Mouse (Mus musculus) Patski (cell line): Measurements from ENCODE around the gene Gm5416. TPM values are rescaled to one million over a fixed set of nuclear protein-coding genes. Genes with fewer than 3 reads are reported as not detected.
"Not testable (repeated sequence)": the region's sequence is repeated elsewhere in the genome, so short reads cannot be mapped to it uniquely, and the experiment has no call there.

Experiments
- ATAC-seq: fragments of 100-300 bp; one replicate; pipeline ENCODE4 v1.8.0; 2021
- CTCF ChIA-PET: fragments of 350-600 bp; sonication (Branson Sonifier 250); formaldehyde crosslinking; loops from one replicate; lab custom pipeline; 2022; ENCODE audit warnings: inconsistent platforms; lab: Charles Lee
- POLR2A ChIA-PET: fragments of 350-600 bp; sonication (Branson Sonifier 250); formaldehyde crosslinking; loops from one replicate; lab custom pipeline; 2022; ENCODE audit warnings: antibody characterized with exemption, inconsistent platforms; lab: Charles Lee
- DNase-seq: peaks from one replicate; pipeline ENCODE4 v3.0.0-alpha.2; 2011; ENCODE audit warnings: low read depth, low spot score
- H3K27me3 ChIP-seq: fragments of 371-371 bp; one replicate; pipeline ENCODE4 v1.5.1; 2021
- CTCF ChIP-seq: fragments of 100-300 bp; IDR thresholded peaks from one replicate; pipeline ENCODE4 v1.5.1; 2021
- in situ Hi-C: fragments of 300-500 bp; cut with MboI; formaldehyde crosslinking; loops from 3 replicates; pipeline ENCODE4 v1.11.1; 2018; ENCODE audit warnings: low pct_unique_long_range_greater_than_20kb, mixed read lengths
- polyA plus RNA-seq: library from polyadenylated mRNA; unstranded; gene quantifications from one replicate; pipeline ENCODE4 v1.2.3, GENCODE M21; 2021

Gm5416 gene
- polyA plus RNA-seq = not detected

DNA sequence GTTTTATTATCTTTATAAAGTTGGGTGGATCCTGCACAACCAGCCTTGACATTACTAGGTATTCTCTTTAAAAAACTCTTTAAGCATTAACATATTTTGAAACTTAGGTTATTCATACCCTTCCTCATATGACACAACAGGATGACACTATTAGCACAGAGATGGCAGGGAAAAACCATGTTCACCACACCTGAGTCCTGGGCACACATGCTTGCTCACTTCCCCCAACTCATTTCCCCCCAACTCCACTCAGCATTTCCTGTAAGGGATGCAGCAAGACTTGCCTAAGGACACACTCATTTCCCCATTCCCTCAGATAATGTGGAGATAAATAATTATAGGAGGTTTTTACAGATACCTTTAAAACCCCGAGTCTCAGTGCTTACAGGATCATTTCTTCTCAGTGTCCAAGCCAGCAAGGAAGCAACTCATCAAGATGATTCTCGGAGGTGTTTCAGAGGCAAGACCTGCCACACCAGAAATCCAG, at the start of gene Gm5416:
Gm5416 (plus strand) TSS at position 437 of the 487 bp plus-strand sequence.
- DNase-seq (no peak), ATAC-seq (no peak)
- POLR2A ChIA-PET = no interaction called here
- in situ Hi-C loops = no loop called here
- TF ChIP-seq CTCF = no peak
- CTCF ChIA-PET = no interaction called here
- H3K27me3 ChIP-seq = no peaks in the 10 kb centered on the region

GRCm38 (mm10) chr16:36167841-36168240, 42.4 kb upstream of the Gm5416 start:
- in situ Hi-C loops, ATAC-seq, CTCF ChIA-PET, DNase-seq, H3K27me3 ChIP-seq, POLR2A ChIA-PET: not testable (repeated sequence)

- ATAC-seq (no peak), DNase-seq (no peak)
- CTCF ChIA-PET = no interaction called here
- POLR2A ChIA-PET = no interaction called here
- no peak for TF ChIP-seq CTCF
- in situ Hi-C loops = no loop called here
- H3K27me3 ChIP-seq = no peaks in the 10 kb centered on the region
Measured at GRCm38 (mm10) chr16:36176108-36176507, 34.1 kb upstream of the Gm5416 start.

DNA sequence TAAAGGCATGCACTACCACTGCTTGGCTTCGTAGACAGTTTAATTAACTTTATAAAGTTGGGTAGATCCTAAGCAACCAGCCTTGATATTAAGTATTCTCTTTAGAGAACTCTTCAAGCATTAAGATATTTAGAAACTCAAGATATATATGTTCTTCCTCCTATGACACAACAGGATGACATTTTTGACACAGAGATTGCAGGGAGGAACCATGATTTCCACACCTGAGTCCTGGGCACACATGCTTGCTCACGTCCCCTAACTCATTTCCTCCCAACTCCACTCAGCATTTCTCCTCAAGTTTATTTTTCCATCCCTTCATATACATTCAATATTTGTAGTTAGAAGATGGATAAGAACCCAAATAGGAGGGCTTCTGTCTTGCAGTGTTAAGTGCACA, 30.3 kb upstream of the Gm5416 start:
- ChIA-PET CTCF (no interaction called here), POLR2A (no interaction called here)
- TF ChIP-seq CTCF = no peak
- no peak for ATAC-seq
- DNase-seq = no peak
- no peaks in the 10 kb centered on the region for H3K27me3 ChIP-seq
- in situ Hi-C loops = no loop called here

- ATAC-seq, DNase-seq, in situ Hi-C loops, CTCF ChIA-PET, POLR2A ChIA-PET, H3K27me3 ChIP-seq: not testable (repeated sequence)
Measured at GRCm38 (mm10) chr16:36183912-36184311, 26.3 kb upstream of the Gm5416 start, which contains the start of gene Gm5483. Gene Gm5483, plus strand, starts transcription at chr16:36184212.

DNA sequence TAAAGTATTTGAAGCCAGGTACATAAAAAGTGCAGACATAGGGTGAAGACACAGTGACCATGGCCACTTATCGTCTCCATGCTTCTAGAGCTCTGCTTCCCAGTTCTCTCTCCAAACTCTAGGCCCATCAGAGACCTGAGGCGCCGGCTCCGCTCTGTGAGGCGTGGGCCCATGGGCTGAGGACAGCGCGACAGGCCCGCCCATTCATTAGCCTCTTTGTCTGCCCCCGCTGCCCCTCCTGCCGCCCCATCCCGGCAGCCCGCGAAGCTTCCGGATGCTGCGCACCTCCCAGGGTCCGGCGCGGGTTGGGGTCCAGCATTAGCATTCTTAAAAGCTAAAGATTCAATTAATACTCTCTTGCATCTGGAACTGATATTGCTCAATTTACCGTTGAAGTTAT, 11.0 kb upstream of the Gm5416 start:
- H3K27me3 ChIP-seq = no peaks in the 10 kb centered on the region
- in situ Hi-C loops = no loop called here
- ChIA-PET CTCF (no interaction called here), POLR2A (no interaction called here)
- ATAC-seq (no peak), DNase-seq (no peak)
- TF ChIP-seq CTCF = no peak

- CTCF ChIA-PET = no interaction called here
- ATAC-seq (no peak), DNase-seq (no peak)
- no peaks in the 10 kb centered on the region for H3K27me3 ChIP-seq
- POLR2A ChIA-PET = no interaction called here
- in situ Hi-C loops = no loop called here
- TF ChIP-seq CTCF = no peak
Measured at GRCm38 (mm10) chr16:36203846-36204245, 6.4 kb upstream of the Gm5416 start.

GRCm38 (mm10) chr16:36205684-36206083, 4.5 kb upstream of the Gm5416 start:
- ATAC-seq, H3K27me3 ChIP-seq, CTCF ChIA-PET, in situ Hi-C loops, DNase-seq, POLR2A ChIA-PET: not testable (repeated sequence)

DNA sequence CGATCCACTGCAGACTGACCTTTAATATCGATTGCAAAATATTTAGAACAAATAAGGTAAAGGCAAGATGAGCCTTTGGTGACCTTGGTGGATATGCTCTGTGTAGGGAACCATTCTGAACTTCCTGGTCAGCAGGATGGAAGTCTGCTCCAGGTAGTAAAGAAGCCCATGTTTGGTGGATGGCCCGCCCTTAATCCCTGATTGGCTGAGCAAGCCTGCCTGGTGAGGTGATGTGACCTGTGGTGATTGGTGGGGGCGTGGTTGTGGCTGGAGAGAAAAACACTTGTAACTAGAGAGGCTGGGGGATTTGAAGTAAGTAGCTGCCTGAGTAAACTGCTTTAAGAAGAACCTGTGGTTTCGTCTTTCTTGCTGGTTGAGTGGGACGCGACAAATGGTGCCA, 11.0 kb downstream of the Gm5416 start, which contains the start of gene 2010005H15Rik:
2010005H15Rik (plus strand) TSS at position 301 of the 400 bp plus-strand sequence.
- H3K27me3 ChIP-seq, POLR2A ChIA-PET, CTCF ChIA-PET, DNase-seq, in situ Hi-C loops, ATAC-seq: not testable (repeated sequence)

- in situ Hi-C loops, DNase-seq, H3K27me3 ChIP-seq, CTCF ChIA-PET, POLR2A ChIA-PET, ATAC-seq: not testable (repeated sequence)
Measured at GRCm38 (mm10) chr16:36260585-36260984, 50.4 kb downstream of the Gm5416 start.

Other genes with a start within 250 kb of the Gm5416 start
- gene Kpna1, start 231.7 kb upstream of the Gm5416 start, polyA plus RNA-seq = 28.6 TPM
- 1.9 TPM for gene Wdr5b, start 169.2 kb upstream of the Gm5416 start, polyA plus RNA-seq
- gene Fam162a, start 138.8 kb upstream of the Gm5416 start, polyA plus RNA-seq = 285 TPM
- 90.6 TPM for gene Ccdc58, start 138.7 kb upstream of the Gm5416 start, polyA plus RNA-seq
- gene Csta1, start 79.2 kb upstream of the Gm5416 start, polyA plus RNA-seq = 0.03 TPM
- not detected for gene Stfa2l1, start 53.6 kb upstream of the Gm5416 start, polyA plus RNA-seq
- not detected for gene Gm5483, start 26.2 kb upstream of the Gm5416 start, polyA plus RNA-seq
- not detected for gene 2010005H15Rik, start 11.1 kb downstream of the Gm5416 start, polyA plus RNA-seq
- not detected for gene Stfa1, start 66.5 kb downstream of the Gm5416 start, polyA plus RNA-seq
- gene BC117090, start 123.9 kb downstream of the Gm5416 start, polyA plus RNA-seq = not detected
- gene BC100530, start 157.3 kb downstream of the Gm5416 start, polyA plus RNA-seq = not detected
- gene Stfa2, start 198.1 kb downstream of the Gm5416 start, polyA plus RNA-seq = not detected
- gene Stfa3, start 245.0 kb downstream of the Gm5416 start, polyA plus RNA-seq = not detected